Mouse (Mus musculus) cerebellum, adult 2 months (tissue): ENCODE measurements around the gene Tmc7. TPM values are rescaled to one million over a fixed set of nuclear protein-coding genes. Genes with fewer than 3 reads are reported as not detected.

Experiments
- DNase-seq, 2 experiments: peaks; one replicate each; pipeline ENCODE4 v3.0.0; 2021
- H3K27ac ChIP-seq: fragments of 200-500 bp; 2 replicates; pipeline ENCODE4 v1.5.1; 2012; ENCODE audit warnings: low read length, control low read depth, inconsistent platforms; ENCODE audit not compliant: insufficient read depth
- H3K27me3 ChIP-seq: fragments of 200-500 bp; 2 replicates; pipeline ENCODE4 v1.6.1; 2012; ENCODE audit warnings: inconsistent platforms, mild to moderate bottlenecking, low read length, moderate library complexity; ENCODE audit not compliant: control insufficient read depth, insufficient read depth
- H3K4me1 ChIP-seq: fragments of 200-500 bp; 2 replicates; pipeline ENCODE4 v1.6.1; 2011; ENCODE audit warnings: low read length; ENCODE audit not compliant: control insufficient read depth, insufficient read depth
- H3K4me3 ChIP-seq: fragments of 200-500 bp; replicated peaks from 2 replicates; pipeline ENCODE3; 2011; ENCODE audit warnings: mild to moderate bottlenecking, low read depth, low read length, control low read depth; ENCODE audit not compliant: insufficient read depth
- CTCF ChIP-seq: fragments of 200-500 bp; IDR thresholded peaks from 2 replicates; pipeline ENCODE4 v1.5.1; 2011; ENCODE audit warnings: low read depth, mild to moderate bottlenecking, control low read depth, low read length, moderate library complexity, borderline replicate concordance; ENCODE audit not compliant: insufficient read depth
- POLR2A ChIP-seq: fragments of 200-500 bp; IDR thresholded peaks from 2 replicates; pipeline ENCODE4 v1.6.1; 2011; ENCODE audit warnings: low read length, control low read depth, borderline replicate concordance; ENCODE audit not compliant: insufficient read depth
- WGBS: fragments of 180-500 bp; shearing (Covaris S2); methylation state at CpG from one replicate; pipeline ENCODE4 v1.1.7; 2018; 5-methylcytosine and 5-hydroxymethylcytosine counted together
- polyA plus RNA-seq: library from polyadenylated mRNA; depleted of rRNA; stranded (reverse); fragments of >200 nt; gene quantifications from 2 replicates; pipeline ENCODE4 v1.2.3, GENCODE M21; 2012

Tmc7 gene
- polyA plus RNA-seq, 1 experiment, result 16.7 TPM

- TF ChIP-seq POLR2A, result no peak
- no peak for TF ChIP-seq CTCF
- H3K27me3 ChIP-seq, result no peaks in the 10 kb centered on the region
- no peak overlapping the region for H3K27ac ChIP-seq
- WGBS, result 85% methylated on average over 5 of the region's 5 CpGs
- DNase-seq, result no peak
- no peaks in the 10 kb centered on the region for H3K4me1 ChIP-seq
- H3K4me3 ChIP-seq, result no peak overlapping the region
These were observed 62.5 kb downstream of the Tmc7 start for GRCm38 (mm10) chr7:118522077-118522476.

GRCm38 (mm10) chr7:118519661-118520060 lies 64.9 kb downstream of the Tmc7 start:
- TF ChIP-seq CTCF, result no peak
- H3K4me3 ChIP-seq, result no peak overlapping the region
- H3K4me1 ChIP-seq, result no peaks in the 10 kb centered on the region
- H3K27ac ChIP-seq, result no peak overlapping the region
- no peak for DNase-seq
- 78% methylated on average over 8 of the region's 8 CpGs for WGBS
- H3K27me3 ChIP-seq, result no peaks in the 10 kb centered on the region

GRCm38 (mm10) chr7:118518687-118519086 lies 65.8 kb downstream of the Tmc7 start:
- TF ChIP-seq CTCF (peak; percentile 77), POLR2A (no peak)
- WGBS, result 3% methylated on average over 18 of the region's 18 CpGs
- Histone ChIP-seq H3K27me3 (no peaks in the 10 kb centered on the region), H3K27ac (no peak overlapping the region), H3K4me1 (no peaks in the 10 kb centered on the region), H3K4me3 (no peak overlapping the region)
- peak; percentile 58 to 74 for DNase-seq

- no peak for DNase-seq
- Histone ChIP-seq H3K27me3 (no peaks in the 10 kb centered on the region), H3K4me3 (no peak overlapping the region), H3K4me1 (no peaks in the 10 kb centered on the region), H3K27ac (no peak overlapping the region)
- 56% methylated on average over 2 of the region's 2 CpGs for whole genome bisulfite sequencing
- TF ChIP-seq POLR2A (no peak), CTCF (no peak; the same call in 1 of the 2 replicates)
These were observed 66.7 kb downstream of the Tmc7 start for GRCm38 (mm10) chr7:118517819-118518218.

GRCm38 (mm10) chr7:118508556-118508955 lies 76.0 kb downstream of the Tmc7 start:
- no peak for DNase-seq
- no peaks in the 10 kb centered on the region for H3K4me1 ChIP-seq
- no peak for TF ChIP-seq CTCF
- TF ChIP-seq POLR2A, result no peak
- H3K27me3 ChIP-seq, result no peaks in the 10 kb centered on the region
- no peak overlapping the region for H3K4me3 ChIP-seq
- no peak overlapping the region for H3K27ac ChIP-seq
- 50% methylated on average over 7 of the region's 7 CpGs for WGBS

GRCm38 (mm10) chr7:118503844-118504243 lies 80.7 kb downstream of the Tmc7 start:
- no peaks in the 10 kb centered on the region for H3K27me3 ChIP-seq
- no peak overlapping the region for H3K4me3 ChIP-seq
- no peak for DNase-seq
- WGBS, result 60% methylated on average over 4 of the region's 4 CpGs
- TF ChIP-seq POLR2A (no peak), CTCF (no peak)
- no peaks in the 10 kb centered on the region for H3K4me1 ChIP-seq
- H3K27ac ChIP-seq, result no peak overlapping the region

- DNase-seq, result no peak
- TF ChIP-seq CTCF, result no peak
- no peak for TF ChIP-seq POLR2A
- WGBS, result 29% methylated on average over 8 of the region's 8 CpGs
- no peaks in the 10 kb centered on the region for H3K27me3 ChIP-seq
- H3K27ac ChIP-seq, result no peak overlapping the region
- no peak overlapping the region for H3K4me3 ChIP-seq
- H3K4me1 ChIP-seq, result no peaks in the 10 kb centered on the region
These were observed 82.2 kb downstream of the Tmc7 start for GRCm38 (mm10) chr7:118502333-118502732.

GRCm38 (mm10) chr7:118499784-118500435 lies 84.6 kb downstream of the Tmc7 start:
- Histone ChIP-seq H3K27me3 (no peaks in the 10 kb centered on the region), H3K27ac (no peak overlapping the region), H3K4me3 (no peak overlapping the region), H3K4me1 (no peaks in the 10 kb centered on the region)
- 75% methylated on average over 7 of the region's 7 CpGs for WGBS
- no peak for DNase-seq
- TF ChIP-seq CTCF, result no peak
- no peak for TF ChIP-seq POLR2A
